In genomic region chr10:19584846-19585245, GRCm38 (mm10) we compare ENCODE assay signal across 28 mouse cellular contexts. TPM values are rescaled to one million over a fixed set of nuclear protein-coding genes. Genes with fewer than 3 reads are reported as not detected.
DNase-seq lines count a peak whose midpoint lies in the region; ATAC-seq and TF ChIP-seq lines count a peak whose summit lies in the region.
"Had no signal": no experiment of that assay in that cellular context is flagged by ENCODE, and none has a peak within 500 bp of the region (broad histone marks: within the 10 kb centered on the region; RNA-seq: fewer than 3 reads in every experiment).

No protein-coding gene starts in this region.

- H3K4me2 ChIP-seq in heart, postnatal 0 days (ENCODE audit: low read depth, low read length), result no peak overlapping the region
- no peak overlapping the region for H3K4me2 ChIP-seq in liver, postnatal 0 days (ENCODE audit: low read depth, low read length)
- H3K4me2 ChIP-seq: embryonic facial prominence, embryonic 12.5 days; forebrain, embryonic 15.5 days; heart, embryonic 11.5 days; heart, embryonic 15.5 days; hindbrain, embryonic 15.5 days had no signal

- no peak for TF ChIP-seq EP300 in heart, postnatal 0 days (IDR thresholded peaks at IDR 0.05; ENCODE audit: low read depth)
- TF ChIP-seq EP300 in liver, postnatal 0 days (IDR thresholded peaks at IDR 0.05; ENCODE audit: low read depth), result peak; percentile 90

- no peaks in the 10 kb centered on the region for H3K36me3 ChIP-seq in heart, postnatal 0 days (replicated peaks; ENCODE audit: control insufficient read depth, insufficient read depth, low read length)
- H3K36me3 ChIP-seq in thymus, adult 2 months (ENCODE audit: control insufficient read depth, insufficient read depth, low read length), result no peaks in the 10 kb centered on the region
- no peaks in the 10 kb centered on the region for H3K36me3 ChIP-seq in liver, postnatal 0 days (replicated peaks; ENCODE audit: insufficient read depth, low read length)
- H3K36me3 ChIP-seq: embryonic facial prominence, embryonic 12.5 days; forebrain, embryonic 15.5 days; heart, embryonic 15.5 days; hindbrain, embryonic 15.5 days had no signal

- H3K27ac ChIP-seq in heart, postnatal 0 days (ENCODE audit: low read depth), result peak overlapping the region; percentile 62; the same call in 1 of the 2 replicates
- H3K27ac ChIP-seq in thymus, adult 2 months (ENCODE audit: control insufficient read depth, insufficient read depth, low read length), result peak overlapping the region; percentile 98
- peak overlapping the region; percentile 66 for H3K27ac ChIP-seq in liver, postnatal 0 days (ENCODE audit: low read depth)
- H3K27ac ChIP-seq: embryonic facial prominence, embryonic 12.5 days; forebrain, embryonic 15.5 days; heart, adult 2 months; hindbrain, embryonic 15.5 days had no signal

- H3K9ac ChIP-seq in heart, postnatal 0 days (replicated peaks; ENCODE audit: low read depth, low read length), result no peak overlapping the region
- no peak overlapping the region for H3K9ac ChIP-seq in liver, postnatal 0 days (replicated peaks)
- H3K9ac ChIP-seq: embryonic facial prominence, embryonic 12.5 days; forebrain, embryonic 15.5 days; heart, embryonic 15.5 days; hindbrain, embryonic 15.5 days had no signal

- H3K27me3 ChIP-seq in heart, postnatal 0 days (ENCODE audit: control insufficient read depth, insufficient read depth, low read length), result no peaks in the 10 kb centered on the region
- H3K27me3 ChIP-seq in thymus, adult 2 months (ENCODE audit: control insufficient read depth, insufficient read depth, low read length), result no peaks in the 10 kb centered on the region
- H3K27me3 ChIP-seq in liver, postnatal 0 days (ENCODE audit: insufficient read depth, low read length), result no peaks in the 10 kb centered on the region
- H3K27me3 ChIP-seq: embryonic facial prominence, embryonic 12.5 days; forebrain, embryonic 15.5 days; heart, embryonic 15.5 days; hindbrain, embryonic 15.5 days; Patski had no signal

- no peak for ATAC-seq in heart, postnatal 0 days (ENCODE audit: insufficient read depth, low read depth)
- no peak for ATAC-seq in liver, postnatal 0 days
- ATAC-seq in activated CD4-positive, CD25-positive, alpha-beta regulatory T cell, adult 4 months, result no peak
- ATAC-seq: forebrain, embryonic 15.5 days; Patski had no signal

- no peak overlapping the region for H3K4me3 ChIP-seq in heart, postnatal 0 days (ENCODE audit: low read depth, low read length)
- H3K4me3 ChIP-seq in thymus, adult 2 months (ENCODE audit: control insufficient read depth, insufficient read depth, low read length), result no peak overlapping the region
- no peak overlapping the region for H3K4me3 ChIP-seq in liver, postnatal 0 days (ENCODE audit: low read depth, low read length)
- H3K4me3 ChIP-seq: embryonic facial prominence, embryonic 12.5 days; forebrain, embryonic 15.5 days; heart, adult 2 months; heart, embryonic 15.5 days; hindbrain, embryonic 15.5 days had no signal

- no peaks in the 10 kb centered on the region for H3K4me1 ChIP-seq in heart, postnatal 0 days (ENCODE audit: control insufficient read depth, insufficient read depth)
- H3K4me1 ChIP-seq in thymus, adult 2 months (replicated peaks; ENCODE audit: control insufficient read depth, insufficient read depth, low read length), result peaks cover 33% of the 10 kb centered on the region
- peaks cover 35% of the 10 kb centered on the region for H3K4me1 ChIP-seq in liver, postnatal 0 days (ENCODE audit: insufficient read depth)
- H3K4me1 ChIP-seq: embryonic facial prominence, embryonic 12.5 days; forebrain, embryonic 15.5 days; heart, embryonic 15.5 days; hindbrain, embryonic 15.5 days had no signal

- WGBS in heart, postnatal 0 days, result 64% methylated on average over 1 of the region's 1 CpGs
- WGBS in thymus, adult 2 months, result 94% methylated on average over 1 of the region's 1 CpGs
- whole genome bisulfite sequencing in liver, postnatal 0 days (ENCODE audit: insufficient replicate concordance), result 49% methylated on average over 1 of the region's 1 CpGs

- H3K9me3 ChIP-seq in heart, postnatal 0 days (replicated peaks; ENCODE audit: control insufficient read depth, low read length), result no peaks in the 10 kb centered on the region
- no peaks in the 10 kb centered on the region for H3K9me3 ChIP-seq in liver, postnatal 0 days (ENCODE audit: low read length)
- H3K9me3 ChIP-seq: embryonic facial prominence, embryonic 12.5 days; forebrain, embryonic 15.5 days; heart, embryonic 15.5 days; hindbrain, embryonic 15.5 days had no signal

- TF ChIP-seq POLR2A in thymus, adult 2 months (IDR thresholded peaks at IDR 0.05; ENCODE audit: control insufficient read depth, extremely low read depth, insufficient read depth, low read length, poor library complexity), result no peak

- TF ChIP-seq CTCF in heart, postnatal 0 days (IDR thresholded peaks at IDR 0.05; ENCODE audit: low read depth), result no peak
- TF ChIP-seq CTCF in thymus, adult 2 months (IDR thresholded peaks at IDR 0.05; ENCODE audit: borderline replicate concordance, control insufficient read depth, extremely low read depth, insufficient read depth, low read length, poor library complexity), result no peak
- no peak for TF ChIP-seq CTCF in liver, postnatal 0 days (IDR thresholded peaks at IDR 0.05; ENCODE audit: low read depth)

- DNase-seq in heart, postnatal 0 days (ENCODE audit: low spot score), result no peak
- DNase-seq in heart, adult 18-20 months, result no peak
- DNase-seq in thymus, adult 2 months, result no peak
- no peak for DNase-seq in thymus, postnatal 0 days (ENCODE audit: low spot score)
- no peak for DNase-seq in liver, postnatal 0 days
- no peak for DNase-seq in adipocyte (ENCODE audit: low spot score)
- no peak for DNase-seq in cerebellum, adult 8-10 months
- DNase-seq: adrenal gland, adult 8-10 months; cerebellum, adult 11 months; cerebellum, adult 9-10 months; cerebellum, postnatal 25 days; gastrocnemius, postnatal 36 days had no signal

RNA-seq across cellular contexts. Expression of gene Ifngr1, which starts 6.9 kb away (rescaled TPM):
- 21.6 and 38.6 TPM in 2 replicates for total RNA-seq in heart, postnatal 0 days (2014; rRNA removed; ENCODE audit: low replicate concordance)
- polyA plus RNA-seq in heart, postnatal 0 days (2015; fragmentation: Nextera tagmentation; extraction: Ambion mirVana), result 40.1 and 42.2 TPM in 2 replicates
- total RNA-seq in heart, adult 18-20 months (2021), result 10 to 100 TPM; 48.1 to 56.9 TPM
- 151 and 205 TPM in 2 replicates for polyA plus RNA-seq in thymus, adult 2 months (2012; rRNA removed)
- polyA plus RNA-seq in thymus, postnatal 0 days (2015; fragmentation: Nextera tagmentation; extraction: Ambion mirVana), result 540 and 641 TPM in 2 replicates
- 65.9 and 68.9 TPM in 2 replicates for polyA plus RNA-seq in liver, postnatal 0 days (2015; fragmentation: Nextera tagmentation; extraction: Ambion mirVana)
- 100 to 1,000 TPM; 280 to 446 TPM for polyA plus RNA-seq in activated CD4-positive, CD25-positive, alpha-beta regulatory T cell, adult 4 months (2017; shearing (Covaris generic))

RNA-seq across cellular contexts. Expression of gene Il22ra2, which starts 37.0 kb away (rescaled TPM):
- total RNA-seq in heart, postnatal 0 days (2014; rRNA removed; ENCODE audit: low replicate concordance), result not detected in 2 replicates
- not detected in 2 replicates for polyA plus RNA-seq in heart, postnatal 0 days (2015; fragmentation: Nextera tagmentation; extraction: Ambion mirVana)
- 1 to 10 TPM in 1 of 2 experiments, not detected in 1; 2.7 TPM for total RNA-seq in heart, adult 18-20 months (2021)
- polyA plus RNA-seq in thymus, adult 2 months (2012; rRNA removed), result 0.11 TPM in 1 of 2 replicates, not detected in the other
- 0.10 and 0.12 TPM in 2 replicates for polyA plus RNA-seq in thymus, postnatal 0 days (2015; fragmentation: Nextera tagmentation; extraction: Ambion mirVana)
- 0.06 TPM in 1 of 2 replicates, not detected in the other for polyA plus RNA-seq in liver, postnatal 0 days (2015; fragmentation: Nextera tagmentation; extraction: Ambion mirVana)
- not detected for polyA plus RNA-seq in activated CD4-positive, CD25-positive, alpha-beta regulatory T cell, adult 4 months (2017; shearing (Covaris generic))
- total RNA-seq: adrenal gland, adult 8-10 months; adrenal gland, postnatal 36 days; gastrocnemius, adult 8-10 months; gastrocnemius, postnatal 36 days; heart, adult 2 months; heart, postnatal 25 days had no signal
- polyA plus RNA-seq: brain, embryonic 14.5 days; C2C12; cortical plate, adult 2 months; embryonic facial prominence, embryonic 12.5 days; forebrain, embryonic 11.5 days; forebrain, embryonic 15.5 days; heart, adult 2 months; heart, embryonic 11.5 days; heart, embryonic 15.5 days; hindbrain, embryonic 11.5 days; hindbrain, embryonic 15.5 days; Patski had no signal
